Mouse (Mus musculus) ovary, postnatal 14 days (tissue): ENCODE measurements at regions not wholly inside any gene's neighbourhood (a gene's known extent, or its start where the extent isn't known, plus 50 kb on each side); places are given as distances from the start of the nearest gene placed in this dataset.

Source experiments
- DNase-seq: peaks from one replicate; pipeline ENCODE4 v3.0.0; 2022; ENCODE audit warnings: low spot score

GRCm38 (mm10) chr1:128679005-128679980, 87.2 kb upstream of the Cxcr4 start:
- no peak for DNase-seq

GRCm38 (mm10) chr1:128675538-128675937, 83.4 kb upstream of the Cxcr4 start:
- DNase-seq, result no peak

- no peak for DNase-seq
Observed at GRCm38 (mm10) chr1:128672306-128672705, 80.2 kb upstream of the Cxcr4 start.

DNA sequence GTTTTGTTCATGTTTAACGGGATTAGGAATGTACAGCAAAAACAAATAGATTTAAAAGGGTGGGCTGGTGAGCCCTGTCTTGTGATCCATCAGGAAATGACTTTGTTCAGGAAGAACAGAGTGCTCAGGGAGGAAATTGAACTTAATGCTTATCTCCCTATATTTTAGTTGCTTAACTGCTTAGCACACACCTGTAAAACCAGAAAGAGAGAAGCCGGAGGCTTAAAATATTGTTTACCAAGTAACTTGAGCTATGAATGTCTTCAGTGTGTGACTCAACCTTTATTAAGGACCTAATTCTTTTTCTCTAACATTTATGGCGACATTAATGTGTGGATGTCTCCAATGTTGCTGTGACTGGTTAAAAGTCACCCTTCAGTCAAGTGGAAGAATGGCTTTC, 79.4 kb upstream of the Cxcr4 start:
- no peak for DNase-seq

DNA sequence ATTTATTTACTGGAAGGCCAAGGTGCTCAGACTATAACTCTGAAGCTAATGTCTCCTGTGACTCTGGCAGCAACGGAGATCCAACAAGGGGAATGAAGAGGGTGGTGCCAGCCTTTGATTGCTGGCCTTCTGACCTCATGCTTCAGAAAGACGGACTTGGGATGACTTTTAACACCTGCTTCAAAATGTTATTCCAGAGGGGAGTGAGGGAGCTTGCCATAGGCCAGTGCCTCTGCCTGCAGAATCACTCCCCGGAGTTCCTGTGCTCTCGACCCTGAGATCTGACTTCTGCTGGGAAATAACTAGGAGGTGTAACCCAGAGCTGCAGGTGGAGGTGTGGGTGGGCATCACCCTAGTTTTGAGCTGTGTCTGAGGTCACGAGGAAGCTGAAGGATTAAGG, 78.9 kb upstream of the Cxcr4 start:
- no peak for DNase-seq

DNA sequence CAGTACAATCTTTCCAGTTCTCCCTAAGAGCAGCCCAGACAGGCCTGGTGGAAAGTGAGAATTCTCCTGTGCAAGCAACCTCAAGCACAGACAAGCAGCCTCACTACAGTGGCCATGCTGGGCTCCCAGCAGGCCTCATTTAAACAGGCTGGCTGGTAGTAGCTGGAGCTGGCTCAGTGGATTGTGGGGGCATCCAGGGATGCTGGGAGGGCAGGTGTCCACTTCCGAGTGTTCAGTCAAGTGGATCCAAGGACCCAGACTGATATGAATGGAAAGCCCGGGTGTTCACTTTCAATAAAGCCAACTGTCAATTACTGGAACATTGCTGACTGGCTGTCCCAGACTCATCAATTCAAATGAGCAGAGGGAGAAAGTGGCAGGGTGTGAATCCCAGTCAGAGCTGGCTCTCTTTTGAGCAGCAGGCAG, 77.2 kb upstream of the Cxcr4 start:
- DNase-seq, result no peak

- no peak for DNase-seq
Observed at GRCm38 (mm10) chr1:128668718-128669117, 76.6 kb upstream of the Cxcr4 start.

GRCm38 (mm10) chr1:128667121-128667762, 75.1 kb upstream of the Cxcr4 start:
- DNase-seq, result no peak

DNA sequence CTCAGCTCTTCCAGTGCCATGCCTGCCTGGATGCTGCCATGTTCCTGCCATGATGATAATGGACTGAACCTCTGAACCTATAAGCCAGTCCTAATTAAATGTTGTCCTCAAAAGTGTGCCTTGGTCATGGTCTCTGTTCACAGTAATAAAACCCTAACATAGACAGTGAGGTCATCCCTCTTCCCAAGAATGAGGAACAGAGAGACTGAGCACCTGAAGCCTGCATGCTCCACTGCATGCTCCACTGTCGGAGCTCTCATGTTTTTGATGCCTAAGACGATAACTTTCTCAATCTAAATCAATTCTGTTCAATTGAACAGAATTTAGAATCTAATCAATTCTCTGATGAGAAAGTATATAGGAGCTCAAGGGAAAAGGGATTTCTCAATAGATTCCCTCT, 71.1 kb upstream of the Cxcr4 start:
- no peak for DNase-seq

GRCm38 (mm10) chr1:128659857-128660256, 67.8 kb upstream of the Cxcr4 start:
- no peak for DNase-seq

DNA sequence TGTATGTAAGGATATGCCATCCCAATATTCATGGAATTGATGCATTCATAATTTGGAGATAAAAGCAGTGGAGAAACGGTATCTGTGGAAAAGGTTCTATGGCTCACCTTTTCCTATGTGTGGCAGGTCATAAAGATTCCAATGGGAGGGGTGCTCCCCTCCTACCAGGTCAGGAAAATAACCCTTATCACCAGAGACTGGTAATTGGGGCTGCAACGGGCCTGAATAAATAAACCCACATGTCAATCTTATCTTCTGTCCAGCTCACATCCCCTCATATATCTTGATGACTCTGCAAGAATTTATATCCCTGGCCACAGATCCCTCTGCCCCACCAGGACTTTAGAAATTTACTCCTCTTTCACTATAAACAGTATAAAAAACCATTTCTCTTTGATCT, 66.7 kb upstream of the Cxcr4 start:
- no peak for DNase-seq

GRCm38 (mm10) chr1:128654099-128654862, 62.2 kb upstream of the Cxcr4 start:
- no peak for DNase-seq

- no peak for DNase-seq
Observed at GRCm38 (mm10) chr1:128650596-128650995, 58.5 kb upstream of the Cxcr4 start.

DNA sequence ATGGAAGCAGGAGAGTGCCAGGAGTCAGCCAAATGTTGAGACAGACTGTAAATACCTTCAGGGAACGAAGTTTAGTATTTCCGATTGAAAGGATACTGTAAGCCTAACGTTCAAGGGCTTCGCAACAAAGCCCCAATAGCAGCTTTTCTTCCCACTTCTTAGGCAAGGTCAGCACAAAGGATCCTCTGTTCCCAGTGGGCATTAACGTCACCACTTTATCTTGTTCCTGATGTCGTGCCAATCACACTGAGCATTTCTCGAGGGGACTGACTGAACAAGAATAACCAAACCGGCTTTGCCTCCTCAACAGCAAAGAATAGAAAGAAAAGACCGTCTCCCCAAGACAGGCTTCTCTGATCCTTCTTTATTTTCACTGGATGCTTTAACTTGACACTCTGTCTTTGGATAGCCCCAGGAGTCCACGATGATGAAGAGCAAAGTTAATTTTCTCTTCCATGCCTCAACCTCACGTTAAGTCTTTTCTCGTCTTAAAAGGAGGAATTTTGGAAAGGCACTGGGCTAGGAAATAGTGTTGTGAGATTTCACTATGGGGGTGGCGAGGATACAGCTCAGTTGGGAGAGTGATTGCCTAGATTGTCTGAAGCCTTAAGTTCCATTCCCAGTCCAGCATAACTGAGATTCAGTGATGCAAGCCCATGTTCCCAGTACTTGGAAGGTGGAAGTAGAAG, 57.5 kb upstream of the Cxcr4 start:
- DNase-seq, result no peak

DNA sequence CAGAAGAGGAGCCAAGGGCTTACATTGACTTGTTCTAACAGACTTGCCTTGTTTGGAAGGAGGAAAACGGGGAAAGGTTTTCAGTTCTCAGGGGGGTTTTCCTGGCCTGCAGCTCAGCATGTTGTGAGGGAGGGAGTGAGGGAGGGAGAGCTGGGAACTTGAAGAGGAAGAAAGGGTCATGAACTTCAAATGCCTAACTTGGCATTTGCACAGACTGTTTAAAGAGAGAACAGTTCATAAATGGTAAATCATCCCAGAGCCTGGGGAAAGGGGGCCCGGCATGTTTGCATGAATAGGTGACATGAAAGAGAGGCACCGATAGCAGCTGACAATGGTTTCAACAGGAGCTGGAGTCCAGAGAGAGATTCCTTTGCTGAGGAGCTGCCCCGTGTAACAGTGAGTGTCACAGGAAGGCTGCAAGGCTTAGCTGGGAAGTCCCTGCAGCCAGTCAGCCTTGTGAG, 51.3 kb upstream of the Cxcr4 start:
- DNase-seq, result no peak

DNA sequence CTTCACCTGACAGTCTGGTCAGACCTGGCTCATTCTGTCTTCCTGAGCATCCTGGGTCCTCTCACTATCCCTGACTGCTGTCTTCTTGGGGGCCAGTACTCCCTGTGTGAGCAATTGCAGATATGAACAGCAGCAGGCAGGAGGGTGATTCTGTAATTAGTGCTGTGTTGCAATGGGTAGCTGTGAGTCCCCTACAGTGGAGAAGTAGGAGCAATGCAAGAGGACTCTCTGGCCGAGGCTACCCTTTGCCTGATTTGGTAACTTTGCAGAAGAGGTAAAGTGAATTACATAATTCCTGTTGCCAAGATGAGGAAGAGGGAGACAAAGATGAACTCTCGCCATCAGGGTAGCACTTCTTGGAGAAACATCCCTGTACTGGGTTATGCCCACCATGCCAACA, 50.1 kb upstream of the Cxcr4 start:
- DNase-seq, result no peak
